Mouse (Mus musculus): ENCODE results near the gene Msrb3.

Gene Msrb3

GRCm38 (mm10) chr10:120900096-120900495 is 1.2 kb upstream of the Msrb3 start:
- in situ Hi-C loops (cut with MboI; ENCODE audit: unreplicated experiment in 2 of 2): no loop called here

GRCm38 (mm10) chr10:120898357-120898756 is 544 bp downstream of the Msrb3 start:
- in situ Hi-C loops (cut with MboI; ENCODE audit: unreplicated experiment in 2 of 2): no loop called here

GRCm38 (mm10) chr10:120895899-120896289 is 3.0 kb downstream of the Msrb3 start:
- in situ Hi-C loops (cut with MboI; ENCODE audit: unreplicated experiment in 2 of 2): no loop called here

GRCm38 (mm10) chr10:120894978-120895898 is 3.7 kb downstream of the Msrb3 start:
- in situ Hi-C loops (cut with MboI; ENCODE audit: unreplicated experiment in 2 of 2): no loop called here

- in situ Hi-C loops (cut with MboI; ENCODE audit: unreplicated experiment in 2 of 2): no loop called here
Observed at GRCm38 (mm10) chr10:120893938-120894337, 5.0 kb downstream of the Msrb3 start.

GRCm38 (mm10) chr10:120891131-120891530 is 7.8 kb downstream of the Msrb3 start:
- in situ Hi-C loops (cut with MboI; ENCODE audit: unreplicated experiment in 2 of 2): no loop called here

- in situ Hi-C loops (cut with MboI; ENCODE audit: unreplicated experiment in 2 of 2): no loop called here
Observed at GRCm38 (mm10) chr10:120890592-120890991, 8.3 kb downstream of the Msrb3 start.

- in situ Hi-C loops (cut with MboI; ENCODE audit: unreplicated experiment in 2 of 2): no loop called here
Observed at GRCm38 (mm10) chr10:120888531-120888930, 10.4 kb downstream of the Msrb3 start.

GRCm38 (mm10) chr10:120884220-120884619 is 14.7 kb downstream of the Msrb3 start:
- in situ Hi-C loops (cut with MboI; ENCODE audit: unreplicated experiment in 2 of 2): no loop called here

- in situ Hi-C loops (cut with MboI; ENCODE audit: unreplicated experiment in 2 of 2): no loop called here
Observed at GRCm38 (mm10) chr10:120883732-120884131, 15.2 kb downstream of the Msrb3 start.

GRCm38 (mm10) chr10:120883069-120883415 is 15.9 kb downstream of the Msrb3 start:
- in situ Hi-C loops (cut with MboI; ENCODE audit: unreplicated experiment in 2 of 2): no loop called here

GRCm38 (mm10) chr10:120882347-120883068 is 16.4 kb downstream of the Msrb3 start:
- in situ Hi-C loops (cut with MboI; ENCODE audit: unreplicated experiment in 2 of 2): no loop called here

- in situ Hi-C loops (cut with MboI; ENCODE audit: unreplicated experiment in 2 of 2): loop anchor here in 1 of 2 experiments (10.0 kb wide), 1 partner anchor 622 kb away; no protein-coding TSS in a partner anchor
Observed at GRCm38 (mm10) chr10:120876549-120877270, 22.2 kb downstream of the Msrb3 start.

- in situ Hi-C loops (cut with MboI; ENCODE audit: unreplicated experiment in 2 of 2): loop anchor here in 1 of 2 experiments (10.0 kb wide), 1 partner anchor 621 kb away; no protein-coding TSS in a partner anchor
Observed at GRCm38 (mm10) chr10:120875672-120876463, 23.0 kb downstream of the Msrb3 start.

GRCm38 (mm10) chr10:120874261-120874660 is 24.6 kb downstream of the Msrb3 start:
- in situ Hi-C loops (cut with MboI; ENCODE audit: unreplicated experiment in 2 of 2): loop anchor here (10.0 to 25.0 kb wide), 2 partner anchors 388 to 619 kb away; no protein-coding TSS in a partner anchor

GRCm38 (mm10) chr10:120873646-120874201 is 25.2 kb downstream of the Msrb3 start:
- in situ Hi-C loops (cut with MboI; ENCODE audit: unreplicated experiment in 2 of 2): loop anchor here (10.0 to 25.0 kb wide), 2 partner anchors 389 to 619 kb away; no protein-coding TSS in a partner anchor

GRCm38 (mm10) chr10:120872483-120872862 is 26.4 kb downstream of the Msrb3 start:
- in situ Hi-C loops (cut with MboI; ENCODE audit: unreplicated experiment in 2 of 2): loop anchor here (10.0 to 25.0 kb wide), 2 partner anchors 390 to 618 kb away; no protein-coding TSS in a partner anchor

- in situ Hi-C loops (cut with MboI; ENCODE audit: unreplicated experiment in 2 of 2): loop anchor here (10.0 to 25.0 kb wide), 2 partner anchors 390 to 617 kb away; no protein-coding TSS in a partner anchor
Observed at GRCm38 (mm10) chr10:120871630-120872482, 27.0 kb downstream of the Msrb3 start.
